In the genomic region with DNA sequence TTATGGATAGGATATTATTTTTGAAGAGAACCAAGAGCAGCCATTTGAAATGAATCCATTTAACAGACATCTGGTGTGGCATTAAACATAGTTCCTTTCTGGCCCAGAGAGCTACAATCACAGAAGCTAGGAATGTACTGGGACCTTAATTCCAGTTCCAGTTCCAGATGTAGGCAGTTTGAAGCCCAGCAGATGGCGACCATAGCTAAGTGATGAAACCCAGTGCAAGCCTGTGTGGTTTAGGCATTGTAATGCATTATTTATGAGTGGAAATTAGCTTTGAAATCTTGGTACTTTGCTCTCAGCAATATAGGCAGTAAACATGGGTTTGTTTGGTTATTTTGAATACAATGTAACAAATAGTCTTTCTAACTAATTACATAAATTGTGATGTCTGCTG, we compare ENCODE assay signal across 8 mouse cellular contexts.
DNase-seq lines count a peak whose midpoint lies in the region; ATAC-seq lines count a peak whose summit lies in the region.

No protein-coding gene starts in this region.

- no peaks in the 10 kb centered on the region for H3K27me3 ChIP-seq in neural tube, embryonic 15.5 days (replicated peaks)

- H3K27ac ChIP-seq in neural tube, embryonic 15.5 days (replicated peaks), result no peak overlapping the region

- DNase-seq in 3T3-L1 (ENCODE audit: low read depth, low spot score), result peak; percentile 71
- peak; percentile 29 for DNase-seq in Muller cell, postnatal 12 days (ENCODE audit: inconsistent ontology term)
- peak; percentile 37 for DNase-seq in forelimb bud, embryonic 11.5 days (ENCODE audit: low read depth, low spot score)
- DNase-seq in layer of hippocampus, adult 9-10 months (ENCODE audit: low spot score), result peak; percentile 31
- no peak for DNase-seq in spleen, postnatal 14 days (ENCODE audit: low spot score in 2 of 2)

- H3K4me3 ChIP-seq in neural tube, embryonic 15.5 days (replicated peaks), result no peak overlapping the region

- H3K4me1 ChIP-seq in neural tube, embryonic 15.5 days, result no peaks in the 10 kb centered on the region

- ATAC-seq in neural tube, embryonic 15.5 days (ENCODE audit: low FRiP score), result peak; percentile 69; the same call in 1 of the 2 replicates
- ATAC-seq in megakaryocyte-erythroid progenitor cell, adult 5-6 weeks (replicated peaks; ENCODE audit: low FRiP score, low TSS enrichment, poor library complexity, severe bottlenecking), result no peak
- ATAC-seq in megakaryocyte, adult 5-6 weeks (ENCODE audit: poor library complexity, severe bottlenecking), result no peak

- 29% methylated on average over 1 of the region's 1 CpGs for WGBS in neural tube, embryonic 15.5 days

- H3K4me2 ChIP-seq in neural tube, embryonic 15.5 days, result no peak overlapping the region

- no peak overlapping the region for H3K9ac ChIP-seq in neural tube, embryonic 15.5 days (replicated peaks)

- no peaks in the 10 kb centered on the region for H3K36me3 ChIP-seq in neural tube, embryonic 15.5 days

- H3K9me3 ChIP-seq in neural tube, embryonic 15.5 days (replicated peaks), result no peaks in the 10 kb centered on the region

Comparison
In these comparisons a context has a peak if more than half of its experiments do, and no peak if none do; other contexts are left out.
1. DNase-seq: peak in 3T3-L1 (single experiment), Muller cell, postnatal 12 days (single experiment), forelimb bud, embryonic 11.5 days (single experiment) and layer of hippocampus, adult 9-10 months (single experiment); none in spleen, postnatal 14 days (0 of 2).